Mouse (Mus musculus) cerebellum, adult 11-12 months (tissue): ENCODE measurements at regions not wholly inside any gene's neighbourhood (a gene's known extent, or its start where the extent isn't known, plus 50 kb on each side); places are given as distances from the start of the nearest gene placed in this dataset.

Source experiments
- DNase-seq: peaks from one replicate; pipeline ENCODE4 v3.0.0; 2022

GRCm38 (mm10) chr11:31751274-31751673 lies 79.6 kb upstream of the Bod1 start:
- no peak for DNase-seq

- no peak for DNase-seq
Observed at GRCm38 (mm10) chr11:31753211-31753610, 81.5 kb upstream of the Bod1 start.

GRCm38 (mm10) chr11:31753711-31754161 lies 82.1 kb upstream of the Bod1 start:
- no peak for DNase-seq

- no peak for DNase-seq
Observed at GRCm38 (mm10) chr11:31754416-31754815, 82.7 kb upstream of the Bod1 start.

GRCm38 (mm10) chr11:31755858-31756257 lies 84.2 kb upstream of the Bod1 start:
- DNase-seq, result no peak

- DNase-seq, result no peak
Observed at GRCm38 (mm10) chr11:31756355-31757145, 84.9 kb upstream of the Bod1 start.

GRCm38 (mm10) chr11:31759868-31760765 lies 88.4 kb upstream of the Bod1 start:
- no peak for DNase-seq

GRCm38 (mm10) chr11:31763856-31764255 lies 92.2 kb upstream of the Bod1 start:
- DNase-seq, result no peak

GRCm38 (mm10) chr11:31766296-31766695 lies 94.6 kb upstream of the Bod1 start:
- no peak for DNase-seq

- no peak for DNase-seq
Observed at GRCm38 (mm10) chr11:31767727-31768495, 96.2 kb upstream of the Bod1 start.

- DNase-seq, result peak; percentile 66
Observed at GRCm38 (mm10) chr11:31769804-31770654, 98.3 kb upstream of the Bod1 start.

- no peak for DNase-seq
Observed at GRCm38 (mm10) chr11:31770881-31771280, 99.2 kb upstream of the Bod1 start.

- DNase-seq, result peak; percentile 86
Observed at GRCm38 (mm10) chr11:31771491-31772439, 100.1 kb upstream of the Bod1 start.

- no peak for DNase-seq
Observed at GRCm38 (mm10) chr11:31777531-31777930, 94.5 kb upstream of the Cpeb4 start.

- DNase-seq, result no peak
Observed at GRCm38 (mm10) chr11:31778766-31779165, 93.2 kb upstream of the Cpeb4 start.

- no peak for DNase-seq
Observed at GRCm38 (mm10) chr11:31779267-31779666, 92.7 kb upstream of the Cpeb4 start.

- DNase-seq, result no peak
Observed at GRCm38 (mm10) chr11:31780969-31781368, 91.0 kb upstream of the Cpeb4 start.

GRCm38 (mm10) chr11:31781605-31782004 lies 90.4 kb upstream of the Cpeb4 start:
- DNase-seq, result no peak

GRCm38 (mm10) chr11:31783506-31784063 lies 88.4 kb upstream of the Cpeb4 start:
- no peak for DNase-seq

- DNase-seq, result no peak
Observed at GRCm38 (mm10) chr11:31784332-31784901, 87.6 kb upstream of the Cpeb4 start.
